Mouse (Mus musculus): ENCODE measurements at regions not wholly inside any gene's neighbourhood (a gene's known extent, or its start where the extent isn't known, plus 50 kb on each side); places are given as distances from the start of the nearest gene placed in this dataset. TPM values are rescaled to one million over a fixed set of nuclear protein-coding genes. Genes with fewer than 3 reads are reported as not detected.

- ATAC-seq (ENCODE audit: low read depth) = peak; percentile 59
- no peaks in the 10 kb centered on the region for H3K9me3 ChIP-seq (ENCODE audit: control insufficient read depth, low read length)
- no peak overlapping the region for H3K4me2 ChIP-seq (ENCODE audit: low read depth, low read length)
These were observed 64.4 kb upstream of the Ankrd34c start for GRCm38 (mm10) chr9:89802658-89803057.

GRCm38 (mm10) chr9:89793018-89793417 lies 54.7 kb upstream of the Ankrd34c start:
- no peak overlapping the region for H3K9ac ChIP-seq (ENCODE audit: low read length)
- ATAC-seq (ENCODE audit: low read depth) = no peak
- H3K36me3 ChIP-seq (ENCODE audit: control insufficient read depth, insufficient read depth, low read length) = no peaks in the 10 kb centered on the region
- no peaks in the 10 kb centered on the region for H3K4me1 ChIP-seq (replicated peaks; ENCODE audit: control insufficient read depth, insufficient read depth, low read length)
- H3K9me3 ChIP-seq (ENCODE audit: control insufficient read depth, low read length) = no peaks in the 10 kb centered on the region
- H3K4me3 ChIP-seq (ENCODE audit: low read length) = no peak overlapping the region
- H3K27me3 ChIP-seq (ENCODE audit: control insufficient read depth, insufficient read depth, low read depth, low read length) = no peaks in the 10 kb centered on the region
- no peak overlapping the region for H3K4me2 ChIP-seq (ENCODE audit: low read depth, low read length)
- 8% methylated on average over 6 of the region's 6 CpGs for WGBS
- no peak overlapping the region for H3K27ac ChIP-seq (ENCODE audit: low read length)

More at GRCm38 (mm10) chr9:89802658-89803057, 64.4 kb upstream of the Ankrd34c start:
- 38% methylated on average over 10 of the region's 10 CpGs for WGBS
- Histone ChIP-seq H3K9ac (ENCODE audit: low read length) (no peak overlapping the region), H3K4me1 (replicated peaks; ENCODE audit: control insufficient read depth, insufficient read depth, low read length) (no peaks in the 10 kb centered on the region), H3K4me3 (ENCODE audit: low read length) (no peak overlapping the region), H3K27me3 (ENCODE audit: control insufficient read depth, insufficient read depth, low read depth, low read length) (no peaks in the 10 kb centered on the region), H3K27ac (ENCODE audit: low read length) (no peak overlapping the region), H3K36me3 (ENCODE audit: control insufficient read depth, insufficient read depth, low read length) (no peaks in the 10 kb centered on the region)

- no peak overlapping the region for H3K9ac ChIP-seq (ENCODE audit: low read length)
- 74% methylated on average over 5 of the region's 5 CpGs for whole genome bisulfite sequencing
- H3K4me2 ChIP-seq (ENCODE audit: low read depth, low read length) = no peak overlapping the region
- no peak for ATAC-seq (ENCODE audit: low read depth)
- H3K27me3 ChIP-seq (ENCODE audit: control insufficient read depth, insufficient read depth, low read depth, low read length) = no peaks in the 10 kb centered on the region
- no peak overlapping the region for H3K4me3 ChIP-seq (ENCODE audit: low read length)
- H3K27ac ChIP-seq (ENCODE audit: low read length) = no peak overlapping the region
- H3K36me3 ChIP-seq (ENCODE audit: control insufficient read depth, insufficient read depth, low read length) = no peaks in the 10 kb centered on the region
- no peaks in the 10 kb centered on the region for H3K4me1 ChIP-seq (replicated peaks; ENCODE audit: control insufficient read depth, insufficient read depth, low read length)
- H3K9me3 ChIP-seq (ENCODE audit: control insufficient read depth, low read length) = no peaks in the 10 kb centered on the region
These were observed 51.7 kb upstream of the Ankrd34c start for GRCm38 (mm10) chr9:89789926-89790325.

GRCm38 (mm10) chr9:89788651-89789050 lies 50.4 kb upstream of the Ankrd34c start:
- Histone ChIP-seq H3K9ac (ENCODE audit: low read length) (no peak overlapping the region), H3K4me3 (ENCODE audit: low read length) (no peak overlapping the region), H3K36me3 (ENCODE audit: control insufficient read depth, insufficient read depth, low read length) (no peaks in the 10 kb centered on the region), H3K4me2 (ENCODE audit: low read depth, low read length) (no peak overlapping the region), H3K27ac (ENCODE audit: low read length) (no peak overlapping the region), H3K4me1 (replicated peaks; ENCODE audit: control insufficient read depth, insufficient read depth, low read length) (no peaks in the 10 kb centered on the region), H3K9me3 (ENCODE audit: control insufficient read depth, low read length) (no peaks in the 10 kb centered on the region), H3K27me3 (ENCODE audit: control insufficient read depth, insufficient read depth, low read depth, low read length) (no peaks in the 10 kb centered on the region)
- 79% methylated on average over 1 of the region's 1 CpGs for WGBS
- ATAC-seq (ENCODE audit: low read depth) = no peak

MicroRNAs encoded in the stretch of these regions (microRNA counts, 519-probe panel; counts per million panel counts)
- microRNA mmu-miR-184 = not detected

Small RNAs in the stretch of these regions (microRNA-seq; reads per million reads assigned to microRNA genes)
- gene Mir184 = 17.2 reads per million, percentile 32 among the genes with 10 or more reads in this experiment

Measured in lung, embryonic 16.5 days (tissue).